ENCODE assay signal across 23 mouse cellular contexts in the genomic region with DNA sequence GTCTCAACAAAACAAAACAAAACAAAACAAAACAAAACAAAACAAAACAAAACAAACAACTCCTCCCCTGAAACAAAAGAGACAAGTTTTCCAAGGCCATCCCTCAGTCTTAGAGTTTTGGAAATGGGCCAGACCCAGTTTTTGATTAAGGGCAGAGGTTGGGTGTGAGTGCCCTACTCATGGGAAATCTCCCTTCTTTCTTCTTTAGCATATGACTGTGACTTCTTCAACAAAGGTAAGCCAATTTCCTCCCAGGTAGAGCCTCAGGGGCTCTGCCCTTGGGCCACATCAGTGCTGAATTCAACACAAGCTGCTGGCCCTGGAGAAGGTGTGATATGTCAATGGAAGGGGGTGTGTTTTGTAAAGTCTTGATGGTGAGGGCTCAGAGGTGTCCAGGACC. TPM values are rescaled to one million over a fixed set of nuclear protein-coding genes. Genes with fewer than 3 reads are reported as not detected.
"Had no signal": no experiment of that assay in that cellular context is flagged by ENCODE, and none has a peak within 500 bp of the region (broad histone marks: within the 10 kb centered on the region; RNA-seq: fewer than 3 reads in every experiment).

No protein-coding gene starts in this region.

- H3K4me3 ChIP-seq: liver, embryonic 15.5 days; lung, embryonic 15.5 days; megakaryocyte, embryonic 14.5 days; midbrain, embryonic 12.5 days; neural tube, embryonic 12.5 days had no signal

- H3K27ac ChIP-seq: liver, embryonic 15.5 days; lung, embryonic 15.5 days; macrophage; midbrain, embryonic 12.5 days; neural tube, embryonic 12.5 days had no signal

- H3K4me1 ChIP-seq: liver, embryonic 15.5 days; megakaryocyte, embryonic 14.5 days; midbrain, embryonic 12.5 days; neural tube, embryonic 12.5 days had no signal

- H3K9ac ChIP-seq: liver, embryonic 15.5 days; liver, postnatal 0 days; lung, embryonic 15.5 days; midbrain, embryonic 12.5 days; neural tube, embryonic 12.5 days had no signal

- H3K27me3 ChIP-seq: lung, embryonic 15.5 days; neural tube, embryonic 12.5 days had no signal

- H3K9me3 ChIP-seq: liver, embryonic 15.5 days; lung, embryonic 15.5 days; megakaryocyte, embryonic 14.5 days; midbrain, embryonic 12.5 days; neural tube, embryonic 12.5 days had no signal

- DNase-seq: liver, postnatal 0 days; lung, adult 2 months; lung, postnatal 36 days; midbrain, embryonic 14.5 days; right cerebral cortex, postnatal 25 days; right cerebral cortex, postnatal 4 days; spleen, adult 18-20 months; thymus, adult 18-20 months; thymus, postnatal 14 days; thymus, postnatal 36 days had no signal

- ATAC-seq: liver, postnatal 0 days; lung, postnatal 0 days; midbrain, embryonic 16.5 days had no signal

- H3K36me3 ChIP-seq: liver, embryonic 15.5 days; lung, embryonic 15.5 days; midbrain, embryonic 12.5 days; neural tube, embryonic 12.5 days had no signal

- H3K4me2 ChIP-seq: liver, embryonic 15.5 days; lung, embryonic 15.5 days; midbrain, embryonic 12.5 days; neural tube, embryonic 12.5 days had no signal

RNA-seq across cellular contexts. Expression of gene Otog, which starts 40.1 kb away (rescaled TPM):
- total RNA-seq: megakaryocyte progenitor cell, adult 5-6 weeks; monocyte, adult 5-6 weeks; neutrophil, adult 5-6 weeks had no signal
- polyA plus RNA-seq: liver, embryonic 15.5 days; liver, postnatal 0 days; lung, adult 2 months; lung, embryonic 15.5 days; lung, postnatal 0 days; macrophage; neural tube, embryonic 14.5 days; stomach, embryonic 14.5 days had no signal

RNA-seq across cellular contexts. Expression of gene Ush1c, which starts 42.6 kb away (rescaled TPM):
- total RNA-seq: megakaryocyte progenitor cell, adult 5-6 weeks; monocyte, adult 5-6 weeks had no signal
- polyA plus RNA-seq: lung, adult 2 months; macrophage had no signal
